Mouse (Mus musculus) stomach, embryonic 14.5 days (tissue): ENCODE results near the gene Cyp2r1. TPM values are rescaled to one million over a fixed set of nuclear protein-coding genes. Genes with fewer than 3 reads are reported as not detected.
A peak's percentile ranks its signal among the peaks of the same experiment; 100 is the strongest.
"Not testable (repeated sequence)": the region's sequence is repeated elsewhere in the genome, so short reads cannot be mapped to it uniquely, and the experiment has no call there.

ENCODE experiments used
- ATAC-seq: fragments of 200-750 bp; cut with Nextera tagmentation; 2 replicates; pipeline ENCODE4 v1.8.0; 2017; ENCODE audit warnings: low read depth, moderate TSS enrichment; ENCODE audit not compliant: insufficient number of reproducible peaks, insufficient read depth, low FRiP score
- H3K27ac ChIP-seq: fragments of 300-500 bp; sonication (generic); 2 replicates; pipeline ENCODE4 v1.5.1; 2014; ENCODE audit warnings: mild to moderate bottlenecking, low read length, moderate library complexity, mixed read lengths
- H3K27me3 ChIP-seq: fragments of 300-500 bp; sonication (generic); 2 replicates; pipeline ENCODE4 v1.6.1; 2014; ENCODE audit warnings: low read length, control low read depth, mixed read lengths; ENCODE audit not compliant: control insufficient read depth, insufficient read depth
- H3K36me3 ChIP-seq: fragments of 300-500 bp; sonication (generic); 2 replicates; pipeline ENCODE4 v1.6.1; 2014; ENCODE audit warnings: mild to moderate bottlenecking, control low read depth, low read length, moderate library complexity, mixed read lengths; ENCODE audit not compliant: control insufficient read depth, insufficient read depth
- H3K4me1 ChIP-seq: fragments of 300-500 bp; sonication (generic); 2 replicates; pipeline ENCODE4 v1.6.1; 2014; ENCODE audit warnings: low read length, control low read depth, mixed read lengths; ENCODE audit not compliant: control insufficient read depth, insufficient read depth
- H3K4me2 ChIP-seq: fragments of 300-500 bp; sonication (generic); replicated peaks from 2 replicates; pipeline ENCODE4 v1.6.1; 2014; ENCODE audit warnings: low read depth, low read length, control low read depth
- H3K4me3 ChIP-seq: fragments of 300-500 bp; sonication (generic); 2 replicates; pipeline ENCODE4 v1.5.1; 2014; ENCODE audit warnings: low read depth, low read length, control low read depth
- H3K9ac ChIP-seq: fragments of 300-500 bp; sonication (generic); replicated peaks from 2 replicates; pipeline ENCODE4 v1.6.1; 2014; ENCODE audit warnings: low read depth, mild to moderate bottlenecking, control low read depth, low read length, moderate library complexity, mixed read lengths
- H3K9me3 ChIP-seq: fragments of 300-500 bp; sonication (generic); 2 replicates; pipeline ENCODE4 v1.6.1; 2016; ENCODE audit warnings: low read depth, low read length, control low read depth; ENCODE audit not compliant: control insufficient read depth
- WGBS: fragments of 180-500 bp; shearing (Covaris S2); extraction: QIAGEN DNeasy Blood & Tissue Kit; methylation state at CpG from one replicate; pipeline ENCODE4 v1.1.7; 2014; 5-methylcytosine and 5-hydroxymethylcytosine counted together
- polyA plus RNA-seq: library from polyadenylated mRNA; unstranded; fragments of >200 nt; fragmentation: Nextera tagmentation; extraction: Ambion mirVana; gene quantifications from 2 replicates; pipeline ENCODE4 v1.2.1, GENCODE M21; 2014

The Cyp2r1 gene
- polyA plus RNA-seq = 2.3 and 2.6 TPM in 2 replicates

DNA sequence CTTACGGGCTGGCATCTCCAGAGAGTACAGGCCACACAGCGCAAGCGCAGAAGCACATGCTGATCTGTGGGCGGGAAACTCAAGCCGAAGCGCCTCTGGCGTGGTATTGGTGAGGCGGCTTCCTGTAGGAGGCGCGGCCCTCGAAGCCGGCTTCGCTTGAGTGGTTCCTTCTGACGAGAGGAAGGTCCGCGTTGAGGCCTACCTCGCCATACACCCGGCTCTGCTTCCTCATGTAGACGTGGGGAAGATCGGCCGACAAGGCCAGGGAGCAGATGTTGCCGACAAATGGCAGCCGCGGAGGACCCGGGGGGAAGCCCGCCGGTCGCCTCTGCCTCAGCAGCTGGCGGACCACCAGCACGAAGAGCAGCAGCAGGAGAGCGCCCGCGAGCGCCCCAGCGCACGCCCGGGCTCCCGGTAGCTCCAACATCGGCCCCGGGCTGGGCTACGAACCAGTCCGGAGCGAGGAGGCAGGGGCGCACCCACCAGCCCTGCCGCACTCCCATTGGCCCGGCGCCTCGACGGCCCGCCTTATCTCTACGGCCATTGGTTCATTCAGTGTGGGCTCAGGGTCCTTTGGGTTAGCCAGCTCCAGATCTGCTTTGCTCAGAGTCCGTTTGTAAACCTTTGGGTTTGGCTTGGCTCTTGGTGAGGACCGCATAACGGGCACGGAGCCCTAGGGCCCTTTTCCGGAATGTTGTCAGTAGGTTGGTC lies at the start of gene Cyp2r1:
TSS of gene Cyp2r1 (minus strand) at position 442 of the 711 bp plus-strand sequence.
- ATAC-seq = peak; percentile 100
- no peaks in the 10 kb centered on the region for H3K9me3 ChIP-seq
- peak within 1 kb of the TSS; percentile 82 for H3K27ac ChIP-seq
- peak within 1 kb of the TSS; percentile 79 for H3K4me2 ChIP-seq
- H3K36me3 ChIP-seq = no peaks in the 10 kb centered on the region
- H3K27me3 ChIP-seq = no peaks in the 10 kb centered on the region
- peak within 1 kb of the TSS; percentile 47 for H3K4me3 ChIP-seq
- no peaks in the 10 kb centered on the region for H3K4me1 ChIP-seq
- H3K9ac ChIP-seq = peak within 1 kb of the TSS; percentile 37
- 1% methylated on average over 56 of the region's 56 CpGs for WGBS

- H3K36me3 ChIP-seq, H3K9ac ChIP-seq, H3K27ac ChIP-seq, H3K9me3 ChIP-seq, H3K4me2 ChIP-seq, ATAC-seq, H3K4me3 ChIP-seq, H3K4me1 ChIP-seq, H3K27me3 ChIP-seq: not testable (repeated sequence)
- 90% methylated on average over 8 of the region's 8 CpGs for WGBS
These were observed 31.6 kb upstream of the Cyp2r1 start for GRCm38 (mm10) chr7:114594391-114594790.

DNA sequence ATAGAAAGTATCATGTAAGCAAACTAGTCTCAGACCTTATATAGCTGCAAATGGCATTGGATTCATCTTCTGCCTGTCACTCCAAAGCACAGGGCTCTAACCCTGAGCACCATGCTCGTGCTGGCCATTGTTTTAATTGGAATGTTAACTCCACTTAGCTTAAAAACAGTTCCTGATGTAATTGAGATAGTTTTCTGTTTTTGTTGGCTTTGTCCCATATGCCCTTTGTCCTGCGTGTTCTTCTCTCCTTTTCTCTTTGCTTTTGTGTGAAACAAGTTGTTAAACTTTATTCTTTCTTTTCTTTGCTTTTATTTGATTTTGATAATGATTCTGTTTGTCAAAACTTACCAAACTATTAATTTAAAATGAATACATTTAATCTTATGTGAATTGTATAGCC lies 19.7 kb upstream of the Cyp2r1 start:
- Histone ChIP-seq H3K9ac (no peak overlapping the region), H3K27me3 (no peaks in the 10 kb centered on the region), H3K27ac (no peak overlapping the region), H3K36me3 (no peaks in the 10 kb centered on the region), H3K4me1 (no peaks in the 10 kb centered on the region), H3K4me2 (no peak overlapping the region), H3K4me3 (no peak overlapping the region), H3K9me3 (no peaks in the 10 kb centered on the region)
- no peak for ATAC-seq
- WGBS = 44% methylated on average over 2 of the region's 2 CpGs

GRCm38 (mm10) chr7:114581200-114581599 lies 18.4 kb upstream of the Cyp2r1 start:
- Histone ChIP-seq H3K36me3 (no peaks in the 10 kb centered on the region), H3K4me3 (no peak overlapping the region), H3K27me3 (no peaks in the 10 kb centered on the region), H3K27ac (no peak overlapping the region), H3K9ac (no peak overlapping the region), H3K9me3 (no peaks in the 10 kb centered on the region), H3K4me2 (no peak overlapping the region), H3K4me1 (no peaks in the 10 kb centered on the region)
- ATAC-seq = no peak
- 80% methylated on average over 5 of the region's 5 CpGs for WGBS

DNA sequence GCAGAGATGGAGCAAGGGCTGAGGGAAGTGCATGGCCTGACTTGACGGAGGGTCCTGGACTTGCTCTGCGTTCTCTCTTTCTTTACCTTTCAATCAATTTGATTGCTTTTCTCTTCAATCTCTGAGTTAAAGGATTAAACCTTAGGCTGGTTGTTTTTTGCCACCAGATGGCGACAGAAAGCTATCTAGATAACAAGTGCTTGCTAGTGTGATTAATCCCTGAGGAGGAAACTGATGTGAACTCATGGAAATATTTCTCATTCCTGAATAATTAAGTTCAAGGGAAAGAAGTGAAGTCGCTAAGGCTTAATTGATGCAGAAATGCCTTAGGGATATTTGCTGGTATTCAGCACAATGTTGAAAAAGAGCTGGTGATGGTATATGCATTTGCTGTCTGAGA lies 17.7 kb upstream of the Cyp2r1 start:
- no peaks in the 10 kb centered on the region for H3K36me3 ChIP-seq
- H3K9me3 ChIP-seq = no peaks in the 10 kb centered on the region
- H3K4me3 ChIP-seq = no peak overlapping the region
- no peaks in the 10 kb centered on the region for H3K4me1 ChIP-seq
- H3K4me2 ChIP-seq = no peak overlapping the region
- ATAC-seq = no peak
- no peak overlapping the region for H3K27ac ChIP-seq
- no peak overlapping the region for H3K9ac ChIP-seq
- WGBS = 4% methylated on average over 4 of the region's 4 CpGs
- no peaks in the 10 kb centered on the region for H3K27me3 ChIP-seq

- no peaks in the 10 kb centered on the region for H3K36me3 ChIP-seq
- H3K27ac ChIP-seq = no peak overlapping the region
- 76% methylated on average over 1 of the region's 1 CpGs for WGBS
- H3K9me3 ChIP-seq = no peaks in the 10 kb centered on the region
- no peak overlapping the region for H3K9ac ChIP-seq
- ATAC-seq = no peak
- no peaks in the 10 kb centered on the region for H3K4me1 ChIP-seq
- no peak overlapping the region for H3K4me3 ChIP-seq
- H3K4me2 ChIP-seq = no peak overlapping the region
- no peaks in the 10 kb centered on the region for H3K27me3 ChIP-seq
These were observed 14.9 kb upstream of the Cyp2r1 start for GRCm38 (mm10) chr7:114577665-114578064.

DNA sequence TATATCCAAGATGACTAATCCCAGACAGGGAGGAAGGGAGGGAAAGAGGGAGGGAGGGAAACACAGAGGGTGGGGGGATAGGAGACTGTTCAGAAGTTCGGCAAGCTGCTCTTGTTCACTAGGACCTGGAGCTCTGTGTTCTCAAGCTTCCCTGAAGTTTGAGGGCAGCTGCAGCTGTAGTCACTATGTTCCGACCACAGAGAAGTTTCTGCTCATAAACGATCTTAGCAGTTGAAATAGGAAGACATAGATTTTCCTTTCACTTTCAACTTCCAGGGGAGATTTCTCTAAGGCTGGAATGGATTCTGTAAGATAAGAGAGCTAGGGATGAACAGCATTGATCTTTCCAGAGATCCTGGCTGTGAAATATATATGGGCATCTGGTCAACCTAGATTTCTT lies 14.2 kb upstream of the Cyp2r1 start:
- no peak overlapping the region for H3K27ac ChIP-seq
- H3K4me3 ChIP-seq = no peak overlapping the region
- no peaks in the 10 kb centered on the region for H3K4me1 ChIP-seq
- H3K9me3 ChIP-seq = no peaks in the 10 kb centered on the region
- no peaks in the 10 kb centered on the region for H3K36me3 ChIP-seq
- no peak overlapping the region for H3K4me2 ChIP-seq
- H3K27me3 ChIP-seq = no peaks in the 10 kb centered on the region
- no peak overlapping the region for H3K9ac ChIP-seq
- ATAC-seq = no peak
- WGBS = 66% methylated on average over 3 of the region's 3 CpGs

- not testable (repeated sequence) for ATAC-seq, H3K4me1 ChIP-seq, H3K36me3 ChIP-seq, H3K27ac ChIP-seq, H3K27me3 ChIP-seq, H3K9ac ChIP-seq, H3K4me3 ChIP-seq, H3K4me2 ChIP-seq, H3K9me3 ChIP-seq
- 88% methylated on average over 4 of the region's 4 CpGs for WGBS
These were observed 11.1 kb upstream of the Cyp2r1 start for GRCm38 (mm10) chr7:114573866-114574265.

DNA sequence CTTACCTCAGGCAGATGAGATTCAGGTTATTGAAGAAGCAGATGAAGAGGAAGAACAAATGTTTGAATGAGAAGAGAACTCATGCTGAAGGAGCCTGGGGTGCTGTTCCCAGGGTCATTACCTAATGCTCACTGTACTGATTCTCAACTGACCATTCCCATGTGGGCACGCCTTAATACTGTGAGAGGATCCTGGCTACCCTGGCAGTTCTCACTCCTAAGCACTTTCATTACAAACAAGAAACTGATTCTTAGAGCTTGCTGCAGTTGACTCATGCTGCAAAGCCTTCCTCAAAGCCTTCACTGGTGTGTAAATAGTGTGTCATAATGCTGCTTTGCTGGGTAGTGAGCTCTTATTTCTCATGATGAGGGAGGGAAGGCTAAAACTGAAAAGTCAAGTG lies 26.6 kb downstream of the Cyp2r1 start:
- H3K4me3 ChIP-seq = no peak overlapping the region
- H3K4me1 ChIP-seq = no peaks in the 10 kb centered on the region
- no peaks in the 10 kb centered on the region for H3K9me3 ChIP-seq
- H3K9ac ChIP-seq = no peak overlapping the region
- no peak overlapping the region for H3K27ac ChIP-seq
- no peak for ATAC-seq
- H3K36me3 ChIP-seq = no peaks in the 10 kb centered on the region
- 91% methylated on average over 1 of the region's 1 CpGs for WGBS
- no peaks in the 10 kb centered on the region for H3K27me3 ChIP-seq
- H3K4me2 ChIP-seq = no peak overlapping the region
